Mouse (Mus musculus) lung, adult 18-20 months (tissue): ENCODE results near the gene Mcm7.
A peak's percentile ranks its signal among the peaks of the same experiment; 100 is the strongest.

Experiments used
- DNase-seq, 2 experiments: peaks; one replicate each; pipeline ENCODE4 v3.0.0; 2022; ENCODE audit warnings: mixed read lengths in 2 of 2

The Mcm7 gene

DNA sequence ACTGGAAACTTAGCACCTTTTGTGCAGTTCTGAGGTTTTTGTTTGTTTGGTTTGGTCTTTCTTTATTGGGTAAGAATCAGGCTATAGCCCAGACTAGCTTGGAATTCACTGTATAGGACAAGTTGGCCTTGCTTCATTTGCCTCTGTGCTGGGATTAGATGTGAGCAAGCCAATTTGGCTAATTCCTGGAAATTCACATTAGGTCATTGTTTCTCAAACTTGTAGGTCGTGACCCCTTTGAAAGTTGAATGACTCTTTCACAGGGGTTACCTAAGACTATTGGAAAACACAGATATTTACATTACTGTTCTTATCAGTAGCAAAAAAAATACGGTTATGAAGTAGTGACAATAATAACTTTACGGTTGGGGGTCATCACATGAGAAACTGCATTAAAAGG lies 17.8 kb downstream of the Mcm7 start:
- DNase-seq, result no peak

DNA sequence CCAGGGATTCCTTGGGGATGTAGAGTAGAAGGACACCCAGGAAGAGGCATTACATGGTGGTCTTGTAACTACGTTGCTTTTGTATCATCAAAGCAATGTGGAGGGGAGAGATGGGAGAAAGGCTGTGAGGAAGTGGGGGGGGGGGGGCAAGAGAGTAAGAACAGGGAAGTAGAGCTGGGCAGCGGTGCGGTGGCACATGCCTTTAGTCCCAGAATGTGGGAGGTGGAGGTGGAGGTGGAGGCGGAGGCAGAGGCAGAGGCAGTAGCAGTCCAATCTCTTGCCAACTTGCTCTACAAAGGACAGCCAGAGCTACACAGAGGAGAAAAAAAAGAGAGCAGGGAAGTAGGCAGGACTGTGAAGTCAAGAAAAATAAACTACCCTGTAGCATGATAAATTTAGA lies 33.6 kb downstream of the Mcm7 start:
- DNase-seq, result no peak

DNA sequence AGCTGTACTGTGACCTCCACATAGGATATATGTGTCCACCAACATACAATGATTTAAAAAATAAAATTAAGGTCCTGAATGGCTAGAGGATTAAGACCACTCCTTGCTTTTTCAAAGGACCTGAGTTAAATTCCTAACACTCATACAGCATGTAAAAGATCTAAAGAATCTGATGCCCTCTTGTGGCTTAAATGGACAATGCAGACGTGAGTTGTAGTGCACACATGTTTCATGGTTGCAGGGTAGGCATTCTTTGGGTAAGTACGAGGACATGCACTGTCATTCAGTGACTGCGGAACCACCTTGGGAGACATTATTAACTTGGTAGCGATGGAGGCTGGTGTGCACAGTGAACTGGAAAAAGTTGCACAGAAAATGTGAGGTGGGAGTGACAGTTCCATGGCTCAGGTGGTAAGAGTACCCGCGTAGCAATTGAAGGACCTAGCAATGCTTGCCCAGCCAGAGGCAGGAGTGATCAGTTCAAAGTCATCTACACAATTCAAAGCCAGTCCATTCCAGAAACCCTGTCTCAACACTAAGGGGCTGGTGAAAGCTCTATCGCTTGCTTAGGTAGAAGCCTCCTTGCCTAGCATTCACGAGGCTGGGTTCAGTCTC lies 34.2 kb downstream of the Mcm7 start:
- DNase-seq, result peak in 1 of 2 experiments; percentile 30

DNA sequence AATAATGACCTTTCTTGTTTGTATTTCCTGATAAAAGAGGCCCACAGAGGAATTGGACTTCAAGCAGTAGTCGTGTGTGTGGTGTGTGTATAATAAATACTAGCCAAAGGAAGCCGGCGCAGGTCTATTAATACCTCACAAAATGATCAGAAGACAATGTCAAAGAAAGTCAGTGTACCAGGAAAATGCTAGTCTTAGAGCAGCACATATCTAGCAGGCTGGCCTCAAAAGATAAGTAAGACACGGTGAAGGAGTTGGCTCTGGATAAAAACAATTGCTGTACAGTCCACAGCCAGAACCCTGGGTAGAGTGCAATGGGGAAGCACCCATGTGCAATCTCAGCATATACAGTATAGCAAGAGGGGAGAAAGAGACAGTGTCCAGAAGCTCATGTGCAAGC lies 35.0 kb downstream of the Mcm7 start:
- no peak for DNase-seq

DNA sequence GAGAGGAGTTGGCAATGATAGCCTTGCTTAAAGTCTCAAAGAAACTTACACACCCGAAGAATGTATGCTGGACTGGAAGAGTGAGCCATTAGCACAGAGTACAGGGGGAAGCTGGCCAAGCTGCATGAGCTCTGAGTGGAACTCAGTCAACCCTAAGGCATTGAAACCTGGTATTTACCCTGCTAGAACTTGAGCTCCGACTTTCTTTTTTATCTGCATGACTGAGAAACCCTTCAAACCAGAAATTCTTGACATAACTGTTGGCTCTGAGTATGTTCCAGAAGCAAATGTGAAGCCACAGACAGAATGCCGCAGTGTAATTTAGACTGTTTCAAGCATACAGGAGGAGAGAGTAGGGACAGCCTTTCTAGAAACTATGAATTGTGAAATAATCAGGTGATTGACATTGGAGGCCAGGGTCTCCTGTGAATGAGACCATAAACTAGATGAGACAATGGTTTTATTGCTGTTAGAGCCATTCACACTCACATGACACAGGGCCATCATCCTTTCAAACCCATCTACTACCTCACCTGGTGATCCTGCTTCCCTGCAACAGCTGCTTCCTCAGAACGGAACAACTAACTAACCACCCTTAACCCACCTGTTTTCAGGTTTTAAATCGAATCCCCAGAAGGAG lies 39.7 kb downstream of the Mcm7 start:
- DNase-seq, result peak in 1 of 2 experiments; percentile 5

DNA sequence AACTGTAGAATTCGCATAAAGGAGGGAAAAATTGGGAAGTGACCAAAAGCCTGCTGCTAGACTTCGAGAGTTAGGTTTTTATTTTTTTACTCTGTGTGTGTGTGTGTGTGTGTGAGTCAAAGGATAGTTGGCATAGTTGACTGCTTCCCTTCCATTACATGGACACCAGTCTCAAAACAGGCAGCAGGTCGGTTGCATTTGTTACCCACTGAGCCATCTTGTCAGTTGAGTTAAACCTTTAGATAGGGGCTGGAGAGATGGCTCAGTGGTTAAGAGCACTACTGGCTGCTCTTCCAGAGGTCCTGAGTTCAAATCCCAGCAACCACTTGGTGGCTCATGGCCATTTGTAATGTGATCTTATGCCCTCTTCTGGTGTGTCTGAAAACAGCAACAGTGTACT lies 54.2 kb downstream of the Mcm7 start:
- no peak for DNase-seq

DNA sequence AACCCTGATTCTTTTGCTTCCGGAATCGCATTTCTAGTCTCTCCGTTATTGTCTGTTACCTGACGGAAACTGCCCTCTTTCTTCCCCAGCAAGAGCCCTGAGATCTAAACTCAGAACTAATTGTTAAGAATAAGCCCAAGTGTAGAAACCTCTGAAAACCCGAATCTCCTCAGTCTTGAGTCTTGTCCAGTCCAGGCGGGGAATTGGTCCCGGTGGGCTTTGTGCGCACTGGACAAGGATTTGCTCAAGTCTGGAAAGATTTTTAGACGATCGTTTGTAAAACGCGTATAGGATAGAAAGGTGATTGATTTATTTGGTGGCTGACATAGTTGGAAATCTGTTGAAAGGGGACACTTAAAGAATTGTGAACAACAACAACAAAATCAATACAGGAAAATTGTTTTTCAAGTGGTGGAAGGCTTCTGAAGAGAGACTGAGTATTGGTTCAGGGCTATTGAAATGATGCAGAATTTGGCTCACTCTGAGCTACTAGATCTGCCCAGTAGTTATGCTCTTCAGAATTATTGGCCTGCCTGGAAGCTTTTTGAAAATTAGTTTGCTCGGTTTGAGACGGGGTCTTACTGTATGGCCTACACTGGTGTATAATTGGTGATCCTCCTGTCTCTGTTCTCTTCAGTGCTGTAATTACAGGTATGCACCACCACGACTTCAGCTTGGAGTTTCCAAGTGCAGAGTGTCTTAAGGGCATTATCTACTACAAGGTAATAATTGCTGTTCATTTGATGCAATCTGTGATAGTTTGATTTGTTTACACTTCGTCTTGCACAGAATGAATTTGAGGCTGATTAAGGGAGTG lies 54.8 kb downstream of the Mcm7 start:
- DNase-seq, result no peak

DNA sequence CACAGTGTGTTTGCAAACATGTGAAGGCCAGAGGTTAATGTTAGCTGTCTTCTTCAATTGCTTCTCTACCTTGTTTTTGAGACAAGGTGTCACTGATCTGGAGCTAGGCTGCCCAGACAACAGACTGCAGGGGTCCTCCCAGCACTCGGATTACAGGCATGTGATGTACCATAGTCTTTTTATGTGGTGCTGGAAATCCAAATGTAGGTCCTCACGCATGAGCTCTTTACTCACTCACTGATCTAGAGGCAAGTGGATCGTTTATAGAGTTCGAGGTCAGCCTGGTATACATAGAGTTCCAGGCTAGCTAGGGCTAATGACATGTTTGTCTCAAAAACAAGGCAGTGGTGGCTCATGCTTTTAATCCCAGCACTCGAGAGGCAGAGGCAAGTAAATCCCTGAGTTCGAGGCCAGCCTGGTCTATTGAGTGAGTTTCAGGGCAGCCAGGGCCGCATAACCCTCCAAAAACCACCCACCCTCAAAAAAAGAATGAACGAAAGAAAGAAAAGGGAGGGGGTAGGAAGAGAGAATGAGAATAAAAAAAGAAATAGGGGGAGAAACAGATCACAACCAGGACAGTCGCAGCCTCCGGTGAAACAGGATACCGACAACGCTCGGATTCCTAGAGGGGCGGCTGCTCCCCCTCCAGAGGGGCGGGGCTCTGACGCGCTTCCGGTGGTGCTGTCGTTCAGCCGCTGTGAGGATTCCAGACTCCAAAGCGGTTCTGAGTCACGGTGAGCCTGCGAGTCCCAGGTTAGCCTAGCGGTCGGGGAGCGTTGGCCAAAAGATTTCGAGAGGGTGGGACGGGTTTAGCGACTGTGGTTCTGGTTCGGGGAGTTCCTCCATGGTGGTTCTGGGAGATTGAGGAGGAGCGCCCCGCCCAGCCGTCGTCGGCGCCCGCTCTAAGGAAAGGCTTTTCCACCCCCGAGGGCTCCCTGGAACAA lies 55.7 kb downstream of the Mcm7 start, which contains the start of gene Zscan21:
Gene Zscan21 (plus strand): TSS at position 649 of the 944 bp plus-strand sequence.
- DNase-seq, result peak; percentile 91 to 94
